Mouse (Mus musculus): ENCODE results near the gene Efcab6.
A peak's percentile ranks its signal among the peaks of the same experiment; 100 is the strongest.

Gene Efcab6

GRCm38 (mm10) chr15:84058841-84059240, 6.3 kb downstream of the Efcab6 start:
- no peak for DNase-seq (ENCODE audit: low read depth)

DNA sequence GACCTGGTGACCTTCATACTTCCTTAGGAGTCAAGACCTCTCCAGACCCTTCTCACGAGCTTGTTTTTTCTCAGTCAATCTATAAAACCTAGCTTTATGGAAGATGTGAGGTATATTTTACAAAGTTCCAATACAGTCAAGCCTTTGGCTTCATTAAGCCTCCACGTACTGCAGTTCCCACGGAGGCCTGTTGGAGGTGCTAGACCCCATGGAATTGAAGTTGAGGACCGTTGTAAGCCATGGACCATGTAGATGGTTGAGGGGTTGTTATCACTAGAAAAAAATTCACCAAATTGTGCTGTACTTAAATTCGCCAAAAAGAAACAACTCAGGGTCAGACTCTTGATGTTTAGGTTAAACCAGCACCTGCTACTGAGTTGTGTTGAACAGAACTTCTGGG, 9.1 kb downstream of the Efcab6 start:
- DNase-seq (ENCODE audit: low read depth) = no peak

GRCm38 (mm10) chr15:84053859-84054258, 11.3 kb downstream of the Efcab6 start:
- DNase-seq (ENCODE audit: low read depth) = peak; percentile 18

DNA sequence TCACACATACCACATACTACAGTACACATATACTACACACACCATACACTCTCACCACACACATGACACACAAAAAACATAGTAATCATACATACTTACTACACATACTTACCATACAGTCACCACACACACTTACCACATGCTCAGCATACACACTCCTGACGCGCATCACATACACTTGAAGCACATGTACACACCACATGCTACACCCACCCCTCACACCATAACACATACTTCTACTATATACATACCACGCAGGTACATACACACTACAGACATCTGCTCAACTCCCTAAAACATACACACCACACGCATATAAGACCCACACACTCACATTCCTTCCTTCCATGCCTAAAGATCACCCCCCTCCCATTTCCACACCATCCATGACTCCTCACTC, 11.9 kb downstream of the Efcab6 start:
- no peak for DNase-seq (ENCODE audit: low read depth)

GRCm38 (mm10) chr15:84052390-84052789, 12.8 kb downstream of the Efcab6 start:
- DNase-seq (ENCODE audit: low read depth) = no peak

DNA sequence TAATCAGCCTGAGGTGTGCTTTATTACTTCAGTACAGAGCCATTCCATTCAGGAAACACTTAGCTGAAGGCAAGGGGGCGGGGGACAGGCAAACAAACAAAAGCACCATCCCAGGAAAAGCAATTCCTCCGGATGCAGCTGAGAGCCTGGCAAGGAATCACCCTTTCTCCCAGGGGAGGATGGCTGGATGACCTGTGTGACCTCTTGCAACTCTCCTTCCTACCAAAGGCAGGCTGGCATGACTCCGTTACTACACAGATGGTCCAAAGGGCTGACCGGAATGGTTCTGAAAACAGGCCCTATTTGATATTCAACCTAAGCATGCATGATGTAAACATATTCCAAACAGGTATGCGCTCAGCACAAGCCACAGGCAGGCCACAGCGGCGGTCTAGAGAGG, 15.6 kb downstream of the Efcab6 start:
- no peak for DNase-seq (ENCODE audit: low read depth)

GRCm38 (mm10) chr15:84045562-84045961, 19.6 kb downstream of the Efcab6 start:
- DNase-seq (ENCODE audit: low read depth) = no peak

DNA sequence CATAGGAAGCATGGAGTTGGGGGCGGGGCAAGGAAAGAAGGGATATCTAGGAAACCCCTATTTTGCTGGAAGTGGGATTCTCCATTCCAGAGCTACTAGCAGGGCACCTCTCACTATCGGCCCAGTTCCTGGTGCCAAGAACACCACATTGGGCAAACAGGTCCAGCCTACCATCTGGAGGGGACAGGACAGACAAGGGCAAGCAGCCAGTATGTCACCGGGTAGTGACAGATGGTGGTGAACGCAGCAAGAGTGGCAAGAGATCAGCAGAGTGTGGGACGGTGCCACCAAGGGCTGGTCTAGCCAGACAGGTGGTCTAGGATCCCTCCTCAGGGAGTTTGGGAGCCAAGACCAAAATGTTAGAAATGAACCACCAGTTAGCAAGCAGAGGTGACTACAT, 28.1 kb downstream of the Efcab6 start:
- DNase-seq (ENCODE audit: low read depth) = no peak

DNA sequence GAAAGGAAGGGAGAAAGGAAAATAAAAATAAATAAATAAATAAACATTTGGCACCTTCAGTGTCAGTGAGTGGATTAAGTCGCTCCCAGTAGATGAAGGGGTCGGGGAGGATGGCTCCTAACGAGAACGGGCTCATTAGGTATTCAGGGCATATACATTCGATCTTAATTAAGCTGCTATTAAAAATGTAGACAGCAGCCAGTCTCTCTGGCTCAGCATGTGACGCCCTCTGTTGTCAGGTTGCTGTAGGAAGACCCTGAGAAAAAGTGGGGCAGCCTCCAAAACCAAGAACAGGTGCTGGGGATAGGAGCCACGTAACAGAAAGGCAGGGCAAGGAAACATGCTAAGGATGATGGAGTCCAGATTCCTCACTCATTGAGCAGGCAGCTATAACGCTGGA, 39.5 kb downstream of the Efcab6 start:
- no peak for DNase-seq (ENCODE audit: low read depth)

- no peak for DNase-seq (ENCODE audit: low read depth)
These were observed 40.3 kb downstream of the Efcab6 start for GRCm38 (mm10) chr15:84024851-84025250.

GRCm38 (mm10) chr15:84009366-84010083, 55.7 kb downstream of the Efcab6 start:
- DNase-seq (ENCODE audit: low read depth) = no peak

DNA sequence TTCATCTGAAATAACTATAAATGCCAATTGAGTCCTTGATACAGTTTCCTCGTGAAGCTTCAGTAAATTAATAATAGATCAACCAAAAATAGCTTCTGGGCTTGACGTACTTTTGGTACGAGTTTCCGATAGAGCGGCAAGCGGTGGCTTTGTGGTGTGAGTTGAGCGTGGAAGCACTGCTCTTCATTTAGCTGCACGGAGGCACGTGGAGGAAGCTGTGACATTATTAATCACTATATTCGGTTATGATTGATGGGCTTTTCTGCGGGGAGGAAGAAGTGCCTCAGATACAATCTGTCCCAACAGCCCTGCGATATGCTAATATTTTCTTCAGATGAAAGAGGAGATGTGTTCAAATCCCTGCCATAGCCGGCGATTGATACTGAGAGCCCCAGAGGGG, 60.9 kb downstream of the Efcab6 start:
- DNase-seq (ENCODE audit: low read depth) = no peak

- DNase-seq (ENCODE audit: low read depth) = no peak
These were observed 66.1 kb downstream of the Efcab6 start for GRCm38 (mm10) chr15:83999071-83999470.

- no peak for DNase-seq (ENCODE audit: low read depth)
These were observed 66.6 kb downstream of the Efcab6 start for GRCm38 (mm10) chr15:83998586-83998985.

DNA sequence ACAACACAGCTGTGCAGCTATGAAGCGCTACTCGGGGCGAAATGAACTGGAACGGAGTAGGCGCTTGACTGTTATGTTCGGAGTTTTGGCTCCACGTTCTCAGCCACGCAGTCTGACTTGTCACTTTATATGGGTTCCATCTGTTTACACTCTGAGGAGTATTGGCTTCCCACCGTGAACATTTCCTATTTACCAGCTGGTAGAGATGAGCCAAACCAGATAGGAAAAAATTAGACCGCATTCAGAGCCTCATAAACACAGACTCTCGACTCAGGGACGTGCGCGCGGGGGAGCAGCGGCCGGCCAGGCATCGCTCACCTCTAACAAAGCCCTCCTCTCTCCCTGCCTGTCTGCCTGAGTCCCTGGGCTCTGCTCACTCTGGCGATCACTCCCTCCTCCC, 67.1 kb downstream of the Efcab6 start:
- no peak for DNase-seq (ENCODE audit: low read depth)

DNA sequence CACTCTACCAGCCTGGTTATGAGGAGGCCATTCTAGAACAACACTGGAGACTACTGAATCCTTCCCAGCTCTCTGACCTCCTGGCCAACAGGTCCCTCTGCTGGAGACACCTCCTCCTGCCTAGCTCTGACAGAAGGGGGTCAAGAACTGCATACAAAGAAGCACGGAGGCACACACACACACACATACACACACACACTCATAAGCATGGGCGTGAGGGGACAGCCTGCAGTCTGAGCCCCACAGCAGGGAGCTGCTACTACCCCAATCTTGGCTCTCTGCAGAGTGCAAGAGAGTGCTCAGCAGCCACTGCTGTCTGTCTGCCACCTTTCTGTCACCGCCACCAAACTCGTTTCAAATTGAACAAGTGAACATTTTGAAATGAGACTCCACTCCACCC, 67.6 kb downstream of the Efcab6 start:
- no peak for DNase-seq (ENCODE audit: low read depth)

- no peak for DNase-seq (ENCODE audit: low read depth)
These were observed 68.3 kb downstream of the Efcab6 start for GRCm38 (mm10) chr15:83996864-83997263.

- DNase-seq (ENCODE audit: low read depth) = no peak
These were observed 73.0 kb downstream of the Efcab6 start for GRCm38 (mm10) chr15:83992191-83992590.

GRCm38 (mm10) chr15:83991461-83991860, 73.7 kb downstream of the Efcab6 start:
- no peak for DNase-seq (ENCODE audit: low read depth)

DNA sequence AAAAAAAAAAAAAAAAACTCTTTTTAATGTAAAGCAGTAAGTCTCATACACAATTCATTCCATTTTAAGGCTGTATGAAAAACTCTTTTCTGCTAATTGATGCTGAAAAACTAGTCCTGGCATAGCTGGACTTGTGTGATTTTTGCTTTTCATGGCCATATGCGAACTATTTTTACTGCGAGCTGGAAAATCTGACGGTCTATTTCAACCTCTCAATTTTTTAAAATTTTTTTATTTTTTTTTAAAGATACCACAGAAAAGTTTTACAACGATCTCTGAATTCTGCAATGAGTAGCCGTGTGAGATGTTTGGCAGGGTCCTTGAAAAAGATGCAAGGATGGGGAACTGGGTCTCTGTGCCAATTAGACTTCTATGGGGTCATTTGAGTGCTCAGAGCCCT, 75.9 kb downstream of the Efcab6 start:
- no peak for DNase-seq (ENCODE audit: low read depth)

DNA sequence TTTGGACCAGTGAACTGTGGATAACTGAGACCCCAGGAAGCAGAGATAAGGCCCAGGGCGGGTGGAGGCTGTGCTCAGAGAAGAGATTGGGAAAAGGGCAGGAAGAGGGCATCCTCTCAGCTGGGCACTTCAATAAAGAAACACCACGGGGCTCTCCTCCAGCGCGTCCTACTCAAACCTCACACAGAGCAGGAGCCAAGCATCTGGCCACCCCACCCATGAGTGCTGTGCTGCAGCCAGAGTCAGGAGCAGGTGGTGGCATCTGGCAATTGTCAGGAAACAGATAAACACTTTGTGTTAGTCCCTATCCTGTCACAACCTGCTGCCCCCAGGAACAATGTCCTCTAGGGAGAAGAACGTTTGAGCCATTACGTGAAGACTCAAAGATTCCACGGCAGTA, 77.1 kb downstream of the Efcab6 start:
- no peak for DNase-seq (ENCODE audit: low read depth)

GRCm38 (mm10) chr15:83982186-83982936, 82.8 kb downstream of the Efcab6 start:
- no peak for DNase-seq (ENCODE audit: low read depth)

GRCm38 (mm10) chr15:83978865-83979264, 86.3 kb downstream of the Efcab6 start:
- no peak for DNase-seq (ENCODE audit: low read depth)

DNA sequence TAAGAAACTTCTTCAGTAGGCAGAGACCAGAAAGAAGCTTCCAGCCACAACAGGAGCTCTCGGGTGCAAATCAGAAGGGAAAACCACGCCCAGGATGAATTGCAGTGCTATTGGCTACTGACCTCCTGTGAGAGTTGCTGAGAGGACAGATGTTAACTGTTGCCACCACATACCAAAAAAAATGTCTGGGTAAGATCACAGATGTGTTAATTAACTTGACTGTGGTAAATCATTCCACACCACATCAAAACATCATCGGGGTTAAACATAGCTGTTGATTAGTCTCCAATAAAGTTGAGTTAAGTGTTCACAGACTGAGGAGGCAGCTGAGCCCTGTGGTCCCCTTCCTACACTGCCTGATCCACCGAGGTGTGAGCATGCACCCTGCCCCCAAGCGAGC, 88.1 kb downstream of the Efcab6 start:
- no peak for DNase-seq (ENCODE audit: low read depth)

Data from naive thymus-derived CD4-positive, alpha-beta T cell, adult 2 months (primary cell).